Mouse (Mus musculus): ENCODE data around the gene Slitrk1.

Gene Slitrk1

GRCm38 (mm10) chr14:108913714-108914263 lies at the start of gene Slitrk1:
Slitrk1 (minus strand) TSS chr14:108914158.
- in situ Hi-C loops (cut with MboI, MseI), result no loop called here

- in situ Hi-C loops (cut with MboI, MseI), result no loop called here
These were observed 21.8 kb upstream of the Slitrk1 start for GRCm38 (mm10) chr14:108935777-108936176.

- in situ Hi-C loops (cut with MboI, MseI), result no loop called here
These were observed 378 bp upstream of the Slitrk1 start for GRCm38 (mm10) chr14:108914336-108914735.

- in situ Hi-C loops (cut with MboI, MseI), result no loop called here
These were observed 975 bp downstream of the Slitrk1 start for GRCm38 (mm10) chr14:108912876-108913490.

- in situ Hi-C loops (cut with MboI, MseI), result no loop called here
These were observed 1.7 kb downstream of the Slitrk1 start for GRCm38 (mm10) chr14:108912021-108912875.

GRCm38 (mm10) chr14:108911138-108911841 lies 2.7 kb downstream of the Slitrk1 start:
- in situ Hi-C loops (cut with MboI, MseI), result no loop called here

- in situ Hi-C loops (cut with MboI, MseI), result no loop called here
These were observed 3.4 kb downstream of the Slitrk1 start for GRCm38 (mm10) chr14:108910449-108911137.

GRCm38 (mm10) chr14:108909336-108909953 lies 4.5 kb downstream of the Slitrk1 start:
- in situ Hi-C loops (cut with MboI, MseI), result no loop called here

GRCm38 (mm10) chr14:108898601-108899000 lies 15.4 kb downstream of the Slitrk1 start:
- in situ Hi-C loops (cut with MboI, MseI), result no loop called here

- in situ Hi-C loops (cut with MboI, MseI), result no loop called here
These were observed 18.5 kb downstream of the Slitrk1 start for GRCm38 (mm10) chr14:108895456-108895855.

- in situ Hi-C loops (cut with MboI, MseI), result loop anchor here (25.0 kb wide), 1 partner anchor 1481 kb away; no protein-coding TSS in a partner anchor
These were observed 46.1 kb downstream of the Slitrk1 start for GRCm38 (mm10) chr14:108867816-108868215.

- in situ Hi-C loops (cut with MboI, MseI), result loop anchor here (25.0 kb wide), 1 partner anchor 1477 kb away; no protein-coding TSS in a partner anchor
These were observed 49.3 kb downstream of the Slitrk1 start for GRCm38 (mm10) chr14:108864631-108865030.

- in situ Hi-C loops (cut with MboI, MseI), result loop anchor here (25.0 kb wide), 1 partner anchor 1472 kb away; no protein-coding TSS in a partner anchor
These were observed 54.6 kb downstream of the Slitrk1 start for GRCm38 (mm10) chr14:108859310-108859709.

Data from T-helper 2 cell (primary cell).